Mouse (Mus musculus) skeletal muscle tissue, adult 2 months (tissue): ENCODE data around the gene 4930433I11Rik.
"Not testable (repeated sequence)": the region's sequence is repeated elsewhere in the genome, so short reads cannot be mapped to it uniquely, and the experiment has no call there.

Experiments
- DNase-seq: peaks from one replicate; pipeline ENCODE4 v3.0.0-alpha.2; 2012; ENCODE audit warnings: low read depth, low spot score

The 4930433I11Rik gene

GRCm38 (mm10) chr7:40987243-40987642 lies at the start of gene 4930433I11Rik:
4930433I11Rik (plus strand) TSS chr7:40987543.
- DNase-seq = no peak

- no peak for DNase-seq
These were observed 48.0 kb upstream of the 4930433I11Rik start for GRCm38 (mm10) chr7:40939371-40939770.

DNA sequence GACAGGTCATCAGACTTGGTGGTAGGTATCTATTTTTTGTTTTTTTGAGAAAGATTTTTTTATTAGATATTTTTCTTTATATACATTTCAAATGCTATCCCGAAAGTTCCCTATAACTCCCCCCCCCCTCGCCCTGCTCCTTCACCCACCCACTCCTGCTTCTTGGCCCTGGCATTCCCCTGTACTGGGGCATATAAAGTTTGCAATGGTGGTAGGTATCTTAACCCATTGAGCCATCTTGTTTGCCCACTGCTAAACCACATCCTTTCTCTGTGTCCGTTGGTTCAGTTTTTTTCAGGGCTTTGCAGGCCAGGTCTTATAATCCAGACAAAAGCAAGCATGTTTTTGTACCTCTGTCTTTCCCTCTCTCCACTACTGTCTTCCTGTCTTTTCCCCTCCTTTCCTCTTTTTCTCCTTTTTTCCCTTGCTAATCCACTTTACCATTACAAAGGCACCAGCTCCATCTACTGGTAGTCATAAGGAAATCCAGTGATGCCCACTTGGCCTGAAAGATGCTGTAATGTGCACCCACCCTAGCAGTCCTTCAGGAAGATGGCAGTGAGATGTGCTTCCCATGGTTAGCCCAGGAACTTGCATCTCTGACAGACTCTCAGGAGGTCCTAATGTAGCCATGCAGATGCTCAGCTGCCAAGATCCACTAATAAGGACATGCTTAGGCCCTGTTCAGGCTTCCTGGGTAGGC lies 45.0 kb upstream of the 4930433I11Rik start:
- no peak for DNase-seq

DNA sequence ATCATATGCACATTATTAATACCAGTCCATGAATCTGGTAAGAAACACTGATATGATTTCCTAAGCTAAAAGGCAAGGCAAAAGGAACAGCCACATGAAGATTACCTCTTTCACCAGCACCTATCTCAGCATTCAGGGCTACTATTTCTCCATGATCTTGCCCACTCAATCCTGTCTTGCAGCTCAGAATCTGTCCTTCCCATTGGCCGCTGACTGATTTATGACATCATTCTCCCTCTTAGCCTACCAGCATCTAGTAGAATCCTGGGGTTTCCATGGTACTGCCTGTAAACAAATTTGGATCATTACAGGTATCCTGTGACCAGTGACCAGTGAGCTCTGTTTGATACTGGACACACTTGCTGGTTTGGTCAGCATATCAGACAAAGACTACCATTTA lies 45.1 kb downstream of the 4930433I11Rik start, which contains the start of gene Gm4884:
Gene Gm4884 (plus strand): TSS at position 301 of the 400 bp plus-strand sequence.
- not testable (repeated sequence) for DNase-seq

GRCm38 (mm10) chr7:41044058-41044457 lies 56.7 kb downstream of the 4930433I11Rik start:
- DNase-seq = not testable (repeated sequence)
